Mouse (Mus musculus): ENCODE measurements around the gene Disp3. TPM values are rescaled to one million over a fixed set of nuclear protein-coding genes. Genes with fewer than 3 reads are reported as not detected.

Disp3 gene
- not detected for polyA plus RNA-seq (2017; shearing (Covaris generic))

GRCm38 (mm10) chr4:148287476-148288054 is at the start of gene Disp3:
Gene Disp3, minus strand, starts transcription at chr4:148287965.

Other genes with a start within 250 kb of the Disp3 start
- gene Clcn6, start 249.1 kb downstream of the Disp3 start, polyA plus RNA-seq (2017; shearing (Covaris generic)) = 10 to 100 TPM in 1 of 2 experiments, 1 to 10 TPM in 1; 6.3 to 11.0 TPM
- gene Mthfr, start 248.9 kb downstream of the Disp3 start, polyA plus RNA-seq (2017; shearing (Covaris generic)) = 10 to 100 TPM; 14.5 TPM
- gene Agtrap, start 199.9 kb downstream of the Disp3 start, polyA plus RNA-seq (2017; shearing (Covaris generic)) = 10 to 100 TPM; 13.1 to 17.6 TPM
- 10 to 100 TPM; 39.3 to 41.3 TPM for gene Mad2l2, start 157.6 kb downstream of the Disp3 start, polyA plus RNA-seq (2017; shearing (Covaris generic))
- under 1 TPM in 1 of 2 experiments, not detected in 1; 0.07 TPM for gene Draxin, start 157.3 kb downstream of the Disp3 start, polyA plus RNA-seq (2017; shearing (Covaris generic))
- 10 to 100 TPM; 52.0 to 58.4 TPM for gene Fbxo6, start 135.8 kb downstream of the Disp3 start, polyA plus RNA-seq (2017; shearing (Covaris generic))
- gene Fbxo44, start 127.5 kb downstream of the Disp3 start, polyA plus RNA-seq (2017; shearing (Covaris generic)) = 1 to 10 TPM; 2.7 to 5.8 TPM
- not detected for gene Fbxo2, start 127.3 kb downstream of the Disp3 start, polyA plus RNA-seq (2017; shearing (Covaris generic))
- 10 to 100 TPM; 18.9 to 19.5 TPM for gene Ubiad1, start 156.8 kb upstream of the Disp3 start, polyA plus RNA-seq (2017; shearing (Covaris generic))
- gene Mtor, start 160.6 kb upstream of the Disp3 start, polyA plus RNA-seq (2017; shearing (Covaris generic)) = 10 to 100 TPM; 15.6 to 20.5 TPM
- under 1 TPM; 0.36 to 0.69 TPM for gene Angptl7, start 212.5 kb upstream of the Disp3 start, polyA plus RNA-seq (2017; shearing (Covaris generic))